Mouse (Mus musculus): ENCODE measurements around the gene Sesn2. TPM values are rescaled to one million over a fixed set of nuclear protein-coding genes. Genes with fewer than 3 reads are reported as not detected.
"Not testable (repeated sequence)": the region's sequence is repeated elsewhere in the genome, so short reads cannot be mapped to it uniquely, and the experiment has no call there.

Gene Sesn2
- polyA plus RNA-seq (2012; fragmentation: generic; extraction: Trizol) = 21.5 TPM
- long read RNA-seq, experiment 1, partial matches to known transcripts = 1 of 5 reads
- long read RNA-seq, experiment 1, other reads (novel, unspliced or antisense) = 2 of 5 reads
- long read RNA-seq, experiment 2, transcript Sesn2-201 (10 exons, 3,475 nt) = major isoform, 98 of 104 reads
- long read RNA-seq, experiment 2, partial matches to known transcripts = 1 of 104 reads
- long read RNA-seq, experiment 2, other reads (novel, unspliced or antisense) = 5 of 104 reads

DNA sequence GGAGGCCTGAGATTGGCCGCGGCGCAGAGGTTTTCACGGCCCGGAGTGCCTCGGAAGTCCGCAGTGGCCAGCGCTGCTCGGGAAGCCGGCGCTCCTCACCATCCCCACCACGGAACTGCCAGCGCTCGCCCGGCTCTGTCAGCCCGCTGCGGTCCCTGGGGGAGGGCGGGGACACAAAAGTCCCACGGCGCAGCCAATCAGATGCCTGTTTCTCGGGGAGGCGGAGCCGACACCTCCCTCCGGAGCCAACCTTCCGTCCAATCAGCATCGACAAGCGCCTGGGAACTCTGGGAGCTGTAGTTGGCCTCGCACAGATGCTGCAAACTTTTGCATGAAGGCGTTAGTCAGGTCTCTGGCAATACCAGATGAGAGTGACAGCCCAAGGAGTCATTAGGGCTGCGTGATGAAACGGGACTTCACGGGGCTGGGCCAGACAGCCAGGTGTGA is at the start of gene Sesn2:
TSS of gene Sesn2 (minus strand) at position 150 of the 447 bp plus-strand sequence.
- H3K79me3 ChIP-seq (ENCODE audit: low read depth) = peaks cover 41% of the 10 kb centered on the region
- peaks cover 48% of the 10 kb centered on the region for H3K79me2 ChIP-seq (ENCODE audit: control insufficient read depth, insufficient read depth)
- H3ac ChIP-seq (ENCODE audit: control insufficient read depth, insufficient read length, low read depth) = peak within 1 kb of the TSS; percentile 99
- H3K36me3 ChIP-seq (ENCODE audit: control insufficient read depth, insufficient read depth) = no peaks in the 10 kb centered on the region
- TF ChIP-seq MYOG (IDR thresholded peaks at IDR 0.05; ENCODE audit: control insufficient read depth, extremely low read depth, insufficient read length) (no peak), CTCF (IDR thresholded peaks at IDR 0.05; ENCODE audit: control insufficient read depth, insufficient read depth, insufficient read length) (no peak), CEBPB (IDR thresholded peaks at IDR 0.05; ENCODE audit: low read depth) (no peak), FOSL1 (IDR thresholded peaks at IDR 0.05; ENCODE audit: insufficient read depth, low read length, poor library complexity, severe bottlenecking) (no peak), MYOD1 (IDR thresholded peaks at IDR 0.05; ENCODE audit: control insufficient read depth, insufficient read length, low read depth) (no peak), MAX (IDR thresholded peaks at IDR 0.05) (no peak), USF1 (IDR thresholded peaks at IDR 0.05; ENCODE audit: low read depth) (no peak)
- peak within 1 kb of the TSS; percentile 79 for H3K4me3 ChIP-seq (ENCODE audit: insufficient read depth, poor library complexity, severe bottlenecking)
- no peaks in the 10 kb centered on the region for H3K27me3 ChIP-seq (ENCODE audit: control insufficient read depth, insufficient read depth, insufficient read length)

DNA sequence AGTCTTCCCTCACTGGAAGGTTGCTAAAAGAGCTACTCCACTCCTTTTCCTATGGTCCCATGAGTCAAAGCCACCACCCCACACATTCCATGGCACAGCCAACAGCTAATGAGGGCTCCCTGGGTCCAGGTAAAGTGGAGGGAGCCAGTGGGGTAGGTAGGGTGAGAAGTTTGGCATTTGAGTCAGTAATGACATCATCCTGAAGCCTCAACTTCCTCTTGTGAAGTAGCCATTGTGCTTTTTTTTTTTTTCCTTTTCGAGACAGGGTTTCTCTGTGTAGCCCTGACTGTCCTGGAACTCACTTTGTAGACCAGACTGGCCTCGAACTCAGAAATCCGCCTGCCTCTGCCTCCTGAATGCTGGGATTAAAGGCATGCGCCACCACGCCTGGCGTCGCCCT is 45.2 kb upstream of the Sesn2 start:
- H3K79me2 ChIP-seq (ENCODE audit: control insufficient read depth, insufficient read depth); H3K79me3 ChIP-seq (ENCODE audit: low read depth); H3K27me3 ChIP-seq (ENCODE audit: control insufficient read depth, insufficient read depth, insufficient read length); H3ac ChIP-seq (ENCODE audit: control insufficient read depth, insufficient read length, low read depth); H3K4me3 ChIP-seq (ENCODE audit: insufficient read depth, poor library complexity, severe bottlenecking): not testable (repeated sequence)
- H3K36me3 ChIP-seq (ENCODE audit: control insufficient read depth, insufficient read depth) = peaks cover 37% of the 10 kb centered on the region

GRCm38 (mm10) chr4:132554653-132555052 is 44.4 kb upstream of the Sesn2 start:
- H3K79me2 ChIP-seq (ENCODE audit: control insufficient read depth, insufficient read depth) = no peaks in the 10 kb centered on the region
- no peaks in the 10 kb centered on the region for H3K27me3 ChIP-seq (ENCODE audit: control insufficient read depth, insufficient read depth, insufficient read length)
- no peak overlapping the region for H3K4me3 ChIP-seq (ENCODE audit: insufficient read depth, poor library complexity, severe bottlenecking)
- no peaks in the 10 kb centered on the region for H3K79me3 ChIP-seq (ENCODE audit: low read depth)
- TF ChIP-seq FOSL1 (IDR thresholded peaks at IDR 0.05; ENCODE audit: insufficient read depth, low read length, poor library complexity, severe bottlenecking) (no peak), CTCF (IDR thresholded peaks at IDR 0.05; ENCODE audit: control insufficient read depth, insufficient read depth, insufficient read length) (no peak), MYOG (IDR thresholded peaks at IDR 0.05; ENCODE audit: control insufficient read depth, extremely low read depth, insufficient read length) (no peak), USF1 (IDR thresholded peaks at IDR 0.05; ENCODE audit: low read depth) (no peak), MAX (IDR thresholded peaks at IDR 0.05) (no peak), MYOD1 (IDR thresholded peaks at IDR 0.05; ENCODE audit: control insufficient read depth, insufficient read length, low read depth) (no peak), CEBPB (IDR thresholded peaks at IDR 0.05; ENCODE audit: low read depth) (no peak)
- H3K36me3 ChIP-seq (ENCODE audit: control insufficient read depth, insufficient read depth) = peaks cover 44% of the 10 kb centered on the region
- H3ac ChIP-seq (ENCODE audit: control insufficient read depth, insufficient read length, low read depth) = no peak overlapping the region

GRCm38 (mm10) chr4:132554221-132554620 is 43.9 kb upstream of the Sesn2 start:
- Histone ChIP-seq H3K79me3 (ENCODE audit: low read depth) (no peaks in the 10 kb centered on the region), H3K79me2 (ENCODE audit: control insufficient read depth, insufficient read depth) (no peaks in the 10 kb centered on the region), H3K4me3 (ENCODE audit: insufficient read depth, poor library complexity, severe bottlenecking) (no peak overlapping the region), H3K36me3 (ENCODE audit: control insufficient read depth, insufficient read depth) (peaks cover 49% of the 10 kb centered on the region), H3ac (ENCODE audit: control insufficient read depth, insufficient read length, low read depth) (no peak overlapping the region), H3K27me3 (ENCODE audit: control insufficient read depth, insufficient read depth, insufficient read length) (no peaks in the 10 kb centered on the region)
- TF ChIP-seq FOSL1 (IDR thresholded peaks at IDR 0.05; ENCODE audit: insufficient read depth, low read length, poor library complexity, severe bottlenecking) = no peak

DNA sequence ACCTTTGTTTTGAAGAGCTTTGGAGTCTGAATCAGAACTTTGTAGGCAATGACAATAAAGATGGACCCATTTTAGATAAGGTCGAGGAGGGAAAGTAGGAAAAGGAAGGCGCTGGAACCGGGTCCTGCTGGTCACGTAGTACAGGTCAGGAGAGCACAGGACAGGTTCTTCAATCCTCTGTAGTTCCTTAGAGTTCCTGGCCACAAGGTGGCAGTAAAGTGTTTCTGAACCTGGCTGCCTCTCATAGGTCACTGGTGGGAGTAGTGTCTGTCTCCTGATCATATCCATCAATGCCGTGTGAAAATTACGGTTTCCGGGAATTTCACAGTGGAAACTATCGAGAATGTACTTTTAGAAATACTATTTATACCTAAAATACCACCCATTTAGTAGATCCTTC is 35.5 kb upstream of the Sesn2 start:
- peaks cover 18% of the 10 kb centered on the region for H3K79me2 ChIP-seq (ENCODE audit: control insufficient read depth, insufficient read depth)
- no peak overlapping the region for H3K4me3 ChIP-seq (ENCODE audit: insufficient read depth, poor library complexity, severe bottlenecking)
- H3K79me3 ChIP-seq (ENCODE audit: low read depth) = peaks cover 7% of the 10 kb centered on the region
- no peak overlapping the region for H3ac ChIP-seq (ENCODE audit: control insufficient read depth, insufficient read length, low read depth)
- H3K36me3 ChIP-seq (ENCODE audit: control insufficient read depth, insufficient read depth) = peaks cover 97% of the 10 kb centered on the region
- no peak for TF ChIP-seq MAX (IDR thresholded peaks at IDR 0.05)
- peak; percentile 14 for TF ChIP-seq CTCF (IDR thresholded peaks at IDR 0.05; ENCODE audit: control insufficient read depth, insufficient read depth, insufficient read length)
- no peaks in the 10 kb centered on the region for H3K27me3 ChIP-seq (ENCODE audit: control insufficient read depth, insufficient read depth, insufficient read length)

- Histone ChIP-seq H3K4me3 (ENCODE audit: insufficient read depth, poor library complexity, severe bottlenecking) (no peak overlapping the region), H3ac (ENCODE audit: control insufficient read depth, insufficient read length, low read depth) (no peak overlapping the region), H3K79me3 (ENCODE audit: low read depth) (peaks cover 27% of the 10 kb centered on the region), H3K27me3 (ENCODE audit: control insufficient read depth, insufficient read depth, insufficient read length) (no peaks in the 10 kb centered on the region), H3K79me2 (ENCODE audit: control insufficient read depth, insufficient read depth) (peaks cover 46% of the 10 kb centered on the region), H3K36me3 (ENCODE audit: control insufficient read depth, insufficient read depth) (peaks cover 94% of the 10 kb centered on the region)
- TF ChIP-seq MYOD1 (IDR thresholded peaks at IDR 0.05; ENCODE audit: control insufficient read depth, insufficient read length, low read depth) = no peak
- TF ChIP-seq CTCF (IDR thresholded peaks at IDR 0.05; ENCODE audit: control insufficient read depth, insufficient read depth, insufficient read length) = no peak
- TF ChIP-seq CEBPB (IDR thresholded peaks at IDR 0.05; ENCODE audit: low read depth) = no peak
- TF ChIP-seq FOSL1 (IDR thresholded peaks at IDR 0.05; ENCODE audit: insufficient read depth, low read length, poor library complexity, severe bottlenecking) = no peak
Measured at GRCm38 (mm10) chr4:132542724-132543123, 32.4 kb upstream of the Sesn2 start.

Data from C2C12 (cell line).